Mouse (Mus musculus) embryonic fibroblast, embryonic 13.5 days (primary cell): ENCODE results near the gene Lix1l. TPM values are rescaled to one million over a fixed set of nuclear protein-coding genes. Genes with fewer than 3 reads are reported as not detected.

ENCODE experiments used
- H3K27ac ChIP-seq: 2 replicates; pipeline ENCODE4 v1.5.1; 2012; ENCODE audit warnings: low read length, control low read depth, inconsistent platforms; ENCODE audit not compliant: insufficient read depth
- H3K4me1 ChIP-seq: 2 replicates; pipeline ENCODE4 v1.6.1; 2011; ENCODE audit warnings: low read length; ENCODE audit not compliant: control insufficient read depth, insufficient read depth
- H3K4me3 ChIP-seq: 2 replicates; pipeline ENCODE4 v1.5.1; 2011; ENCODE audit warnings: mild to moderate bottlenecking, control low read depth, low read length; ENCODE audit not compliant: insufficient read depth
- CTCF ChIP-seq: IDR thresholded peaks from 2 replicates; pipeline ENCODE4 v1.5.1; 2011; ENCODE audit warnings: mild to moderate bottlenecking, control low read depth, low read length, moderate library complexity, borderline replicate concordance; ENCODE audit not compliant: insufficient read depth
- POLR2A ChIP-seq: IDR thresholded peaks from 2 replicates; pipeline ENCODE4 v1.6.1; 2011; ENCODE audit warnings: low read depth, mild to moderate bottlenecking, control low read depth, low read length, moderate library complexity
- polyA plus RNA-seq: library from polyadenylated mRNA; stranded (reverse); fragments of >200 nt; gene quantifications from 2 replicates; pipeline ENCODE4 v1.2.4, GENCODE M21; 2011; ENCODE audit warnings: low read depth; ENCODE audit not compliant: missing spikeins, insufficient read length

Gene Lix1l
- polyA plus RNA-seq, 1 experiment = 123 TPM

- H3K4me3 ChIP-seq = peak within 1 kb of the TSS; percentile 62
- TF ChIP-seq CTCF (no peak), POLR2A (peak; percentile 85)
- no peaks in the 10 kb centered on the region for H3K4me1 ChIP-seq
- peak within 1 kb of the TSS; percentile 35 for H3K27ac ChIP-seq
These were observed 29.0 kb downstream of the Lix1l start, which contains the start of gene Rbm8a for GRCm38 (mm10) chr3:96629729-96630600. TSS of gene Rbm8a (plus strand) at chr3:96629933.

- no peaks in the 10 kb centered on the region for H3K4me1 ChIP-seq
These were observed 31.1 kb downstream of the Lix1l start for GRCm38 (mm10) chr3:96632058-96632457.

GRCm38 (mm10) chr3:96634015-96634414 lies 33.1 kb downstream of the Lix1l start:
- TF ChIP-seq POLR2A (no peak), CTCF (no peak)
- H3K4me1 ChIP-seq = no peaks in the 10 kb centered on the region
- H3K27ac ChIP-seq = no peak overlapping the region
- H3K4me3 ChIP-seq = no peak overlapping the region

More at GRCm38 (mm10) chr3:96632058-96632457, 31.1 kb downstream of the Lix1l start:
- Histone ChIP-seq H3K4me3 (no peak overlapping the region), H3K27ac (no peak overlapping the region)
- TF ChIP-seq CTCF (no peak), POLR2A (no peak)

GRCm38 (mm10) chr3:96634928-96635879 lies 34.3 kb downstream of the Lix1l start, which contains the start of the genes Pex11b and Gm42957:
TSS of gene Pex11b (plus strand) at chr3:96635376.
TSS of gene Gm42957 (plus strand) at chr3:96635474.
- no peak for TF ChIP-seq CTCF
- TF ChIP-seq POLR2A = peak; percentile 70
- Histone ChIP-seq H3K4me3 (peak within 1 kb of the TSS; percentile 64), H3K4me1 (no peaks in the 10 kb centered on the region), H3K27ac (peak within 1 kb of the TSS; percentile 42)

GRCm38 (mm10) chr3:96635906-96636305 lies 35.0 kb downstream of the Lix1l start:
- TF ChIP-seq POLR2A = no peak
- TF ChIP-seq CTCF = no peak
- Histone ChIP-seq H3K27ac (peak overlapping the region; percentile 42; the same call in 1 of the 2 replicates), H3K4me3 (peak overlapping the region; percentile 64), H3K4me1 (no peaks in the 10 kb centered on the region)

GRCm38 (mm10) chr3:96636448-96636847 lies 35.5 kb downstream of the Lix1l start:
- no peak overlapping the region for H3K27ac ChIP-seq
- peak overlapping the region; percentile 64 for H3K4me3 ChIP-seq
- no peaks in the 10 kb centered on the region for H3K4me1 ChIP-seq
- no peak for TF ChIP-seq CTCF
- no peak for TF ChIP-seq POLR2A

- Histone ChIP-seq H3K4me3 (no peak overlapping the region), H3K4me1 (no peaks in the 10 kb centered on the region), H3K27ac (no peak overlapping the region)
- TF ChIP-seq POLR2A (no peak), CTCF (peak; percentile 37; the same call in 1 of the 2 replicates)
These were observed 38.3 kb downstream of the Lix1l start for GRCm38 (mm10) chr3:96639219-96639618.

- no peak within 1 kb of the TSS for H3K4me3 ChIP-seq
- TF ChIP-seq CTCF (0 out of 2 replicates have a peak, but pooled peaks have one; percentile 24), POLR2A (no peak)
These were observed 44.2 kb downstream of the Lix1l start, which contains the start of gene Itga10 for GRCm38 (mm10) chr3:96645018-96645649. TSS of gene Itga10 (plus strand) at chr3:96645584.

GRCm38 (mm10) chr3:96647365-96647764 lies 46.4 kb downstream of the Lix1l start:
- H3K4me3 ChIP-seq = no peak overlapping the region
- no peak overlapping the region for H3K27ac ChIP-seq
- H3K4me1 ChIP-seq = peaks cover 3% of the 10 kb centered on the region; the same call in 1 of the 2 replicates
- TF ChIP-seq CTCF = no peak

More at GRCm38 (mm10) chr3:96645018-96645649, 44.2 kb downstream of the Lix1l start, which contains the start of gene Itga10:
- H3K4me1 ChIP-seq = no peaks in the 10 kb centered on the region
- no peak within 1 kb of the TSS for H3K27ac ChIP-seq
